In genomic region chr12:110417987-110418734, GRCm38 (mm10) we compare ENCODE assay signal across 9 mouse cellular contexts. TPM values are rescaled to one million over a fixed set of nuclear protein-coding genes. Genes with fewer than 3 reads are reported as not detected.
DNase-seq lines count a peak whose midpoint lies in the region; ATAC-seq and TF ChIP-seq lines count a peak whose summit lies in the region.
"Had no signal": no experiment of that assay in that cellular context is flagged by ENCODE, and none has a peak within 500 bp of the region (broad histone marks: within the 10 kb centered on the region; RNA-seq: fewer than 3 reads in every experiment).

No protein-coding gene starts in this region.

- no peak for TF ChIP-seq POLR2A in kidney, adult 2 months (IDR thresholded peaks at IDR 0.05; ENCODE audit: low read depth, low read length)

- WGBS in embryonic facial prominence, embryonic 10.5 days = 46% methylated on average over 20 of the region's 20 CpGs
- WGBS in kidney, adult 2 months = 33% methylated on average over 20 of the region's 20 CpGs
- WGBS in lung, embryonic 16.5 days = 40% methylated on average over 20 of the region's 20 CpGs

- no peak overlapping the region for H3K9ac ChIP-seq in lung, embryonic 16.5 days (ENCODE audit: low read length)
- H3K9ac ChIP-seq: neural tube, embryonic 13.5 days had no signal

- no peak overlapping the region for H3K4me3 ChIP-seq in embryonic facial prominence, embryonic 10.5 days
- H3K4me3 ChIP-seq in kidney, adult 2 months (ENCODE audit: insufficient read depth, low read depth, low read length) = no peak overlapping the region
- H3K4me3 ChIP-seq in lung, embryonic 16.5 days (ENCODE audit: low read length) = no peak overlapping the region
- H3K4me3 ChIP-seq: neural tube, embryonic 13.5 days had no signal

- no peaks in the 10 kb centered on the region for H3K36me3 ChIP-seq in embryonic facial prominence, embryonic 10.5 days (replicated peaks)
- H3K36me3 ChIP-seq in kidney, adult 2 months (ENCODE audit: control insufficient read depth, insufficient read depth, low read length) = no peaks in the 10 kb centered on the region
- no peaks in the 10 kb centered on the region for H3K36me3 ChIP-seq in lung, embryonic 16.5 days (ENCODE audit: control insufficient read depth, insufficient read depth, low read length)
- H3K36me3 ChIP-seq: neural tube, embryonic 13.5 days had no signal

- no peak overlapping the region for H3K27ac ChIP-seq in embryonic facial prominence, embryonic 10.5 days (replicated peaks)
- peak overlapping the region; percentile 29; the same call in 1 of the 2 replicates for H3K27ac ChIP-seq in kidney, adult 2 months (ENCODE audit: insufficient read depth, low read depth, low read length)
- no peak overlapping the region for H3K27ac ChIP-seq in lung, embryonic 16.5 days (ENCODE audit: low read length)
- H3K27ac ChIP-seq: neural tube, embryonic 13.5 days had no signal

- H3K9me3 ChIP-seq in embryonic facial prominence, embryonic 10.5 days = no peaks in the 10 kb centered on the region
- H3K9me3 ChIP-seq in lung, embryonic 16.5 days (ENCODE audit: control insufficient read depth, low read length) = no peaks in the 10 kb centered on the region
- H3K9me3 ChIP-seq: neural tube, embryonic 13.5 days had no signal

- H3K27me3 ChIP-seq in embryonic facial prominence, embryonic 10.5 days (replicated peaks; ENCODE audit: low read depth, poor library complexity, severe bottlenecking) = 0 out of 2 replicates have a peak, but pooled peaks cover 13% of the 10 kb centered on the region
- no peaks in the 10 kb centered on the region for H3K27me3 ChIP-seq in kidney, adult 2 months (replicated peaks; ENCODE audit: control insufficient read depth, insufficient read depth, low read length)
- no peaks in the 10 kb centered on the region for H3K27me3 ChIP-seq in lung, embryonic 16.5 days (ENCODE audit: control insufficient read depth, insufficient read depth, low read depth, low read length)

- ATAC-seq in lung, embryonic 16.5 days (ENCODE audit: low read depth) = peak; percentile 67

- TF ChIP-seq CTCF in kidney, adult 2 months (conservative IDR thresholded peaks at IDR 0.05; ENCODE audit: insufficient read depth, insufficient read length, low read depth, low read length) = no peak

- H3K4me1 ChIP-seq in embryonic facial prominence, embryonic 10.5 days = peaks cover 11% of the 10 kb centered on the region; the same call in 1 of the 2 replicates
- H3K4me1 ChIP-seq in kidney, adult 2 months (ENCODE audit: control insufficient read depth, insufficient read depth, low read length) = peaks cover 5% of the 10 kb centered on the region; the same call in 1 of the 2 replicates
- 0 out of 2 replicates have a peak, but pooled peaks cover 5% of the 10 kb centered on the region for H3K4me1 ChIP-seq in lung, embryonic 16.5 days (replicated peaks; ENCODE audit: control insufficient read depth, insufficient read depth, low read length)
- H3K4me1 ChIP-seq: neural tube, embryonic 13.5 days had no signal

- DNase-seq in retina, postnatal 1 day = peak; percentile 16
- no peak for DNase-seq in retina, embryonic 14.5 days (ENCODE audit: low spot score)
- peak; percentile 19 for DNase-seq in embryonic facial prominence, embryonic 10.5 days (ENCODE audit: low spot score)
- peak; percentile 85 for DNase-seq in kidney, adult 2 months
- no peak for DNase-seq in left cerebral cortex, adult 9 months (ENCODE audit: low spot score in 2 of 2)
- DNase-seq in natural killer cell, adult 2 months (ENCODE audit: low spot score in 2 of 2) = no peak
- no peak for DNase-seq in cerebellum, adult 9-11 months

- H3K4me2 ChIP-seq in lung, embryonic 16.5 days (ENCODE audit: low read depth, low read length) = peak overlapping the region; percentile 22

RNA-seq across cellular contexts. Expression of gene Ppp2r5c, which starts 28.8 kb away (rescaled TPM):
- 141 and 143 TPM in 2 replicates for polyA plus RNA-seq in embryonic facial prominence, embryonic 10.5 days (2016; fragmentation: Nextera tagmentation; extraction: Ambion mirVana)
- 29.9 and 41.3 TPM in 2 replicates for polyA plus RNA-seq in kidney, adult 2 months (2012; rRNA removed)
- 150 and 156 TPM in 2 replicates for polyA plus RNA-seq in lung, embryonic 16.5 days (2015; fragmentation: Nextera tagmentation; extraction: Ambion mirVana)

Comparison
In these comparisons a context has a peak if more than half of its experiments do, and no peak if none do; other contexts are left out.
1. DNase-seq: peak in retina, postnatal 1 day (single experiment), embryonic facial prominence, embryonic 10.5 days (single experiment) and kidney, adult 2 months (single experiment); none in retina, embryonic 14.5 days (single experiment), left cerebral cortex, adult 9 months (0 of 2), natural killer cell, adult 2 months (0 of 2) and cerebellum, adult 9-11 months (single experiment).